Mouse (Mus musculus) mature B cell (primary cell): ENCODE data around the gene Itpr2.

Source experiments
- in situ Hi-C: fragments of 300-500 bp; cut with MboI; formaldehyde crosslinking; loops from 2 replicates; pipeline ENCODE4 v1.14.3; 2019

The Itpr2 gene

DNA sequence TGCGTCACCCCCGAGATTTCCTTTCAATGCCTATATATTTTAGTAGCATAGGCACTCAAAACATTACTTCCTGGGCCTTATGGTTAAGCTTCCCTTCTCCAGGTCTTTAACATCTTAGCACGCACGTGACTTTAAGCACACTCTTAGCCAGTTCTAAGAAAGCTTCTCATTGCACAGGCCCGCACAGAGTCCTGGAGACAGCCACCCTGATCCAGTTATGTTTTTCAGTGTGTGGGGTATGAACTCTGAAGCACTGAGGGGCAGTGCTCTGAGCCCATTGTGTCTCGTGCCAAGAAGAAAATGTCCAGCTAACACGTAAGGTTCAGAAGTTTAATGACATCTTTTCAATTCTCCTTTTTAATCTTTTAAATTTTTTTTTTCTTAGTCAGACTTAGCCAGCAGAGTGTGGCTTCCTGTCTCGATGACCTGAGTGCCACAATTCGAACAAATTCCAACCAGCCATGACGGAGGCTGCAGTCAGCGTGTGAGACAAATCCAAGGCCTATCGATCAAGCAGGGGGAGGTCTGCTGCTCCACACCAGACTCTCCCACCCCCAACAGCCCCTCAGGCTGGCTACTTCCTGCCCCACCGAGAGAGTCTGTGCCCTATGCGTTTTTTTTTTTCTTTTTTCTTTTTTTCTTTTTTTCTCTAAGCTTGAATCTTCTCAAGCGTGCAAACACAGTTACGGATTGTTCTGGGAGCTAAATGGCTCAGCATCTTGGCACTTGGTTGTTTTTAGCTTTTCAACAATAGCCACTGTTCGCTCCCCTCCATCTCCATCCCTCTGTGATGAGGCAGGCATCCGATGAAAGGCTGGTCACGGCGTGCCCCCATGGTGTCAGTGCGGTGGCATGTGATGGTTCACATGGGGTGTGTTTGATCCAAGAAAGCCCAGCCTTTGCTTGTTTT, 390.9 kb downstream of the Itpr2 start:
- in situ Hi-C loops: no loop called here

DNA sequence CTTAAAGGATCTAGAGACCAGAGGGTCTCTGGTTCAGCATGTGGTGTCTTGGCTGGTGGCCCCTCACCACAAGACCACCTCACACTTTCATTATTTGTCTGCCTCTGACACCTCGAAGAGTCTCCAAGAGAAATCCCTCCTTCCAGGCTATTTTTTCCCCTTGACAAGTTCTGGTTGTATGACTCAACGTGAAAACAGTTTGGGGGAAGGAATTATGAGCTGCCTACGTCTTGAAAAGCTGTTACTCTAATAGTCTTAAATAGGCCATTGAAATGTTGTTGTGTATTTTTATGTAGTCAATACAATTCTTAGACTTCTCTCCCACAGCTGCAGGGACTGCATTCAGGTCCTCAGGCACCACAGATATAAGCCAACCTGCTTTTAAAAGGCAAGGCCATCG, 391.6 kb downstream of the Itpr2 start:
- in situ Hi-C loops: no loop called here

DNA sequence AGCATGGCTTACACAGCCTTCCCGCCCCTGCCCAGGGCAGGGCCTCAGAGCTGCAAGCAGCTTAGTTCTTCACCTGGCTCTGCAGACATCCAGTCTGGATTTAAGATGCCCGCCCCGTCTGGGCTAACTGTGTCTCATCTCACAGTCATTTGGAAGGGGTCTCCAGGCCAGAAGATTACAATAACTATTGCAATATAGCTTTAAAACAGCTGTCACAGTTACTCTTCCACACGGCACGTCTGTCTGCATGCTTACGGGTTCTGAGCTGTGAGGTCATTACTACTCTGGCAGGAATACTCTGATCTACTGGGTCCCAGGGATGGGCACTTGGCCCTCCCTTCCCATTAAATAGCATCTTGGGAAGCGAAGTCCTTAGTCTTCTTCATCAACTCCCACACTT, 393.3 kb downstream of the Itpr2 start:
- in situ Hi-C loops: no loop called here

DNA sequence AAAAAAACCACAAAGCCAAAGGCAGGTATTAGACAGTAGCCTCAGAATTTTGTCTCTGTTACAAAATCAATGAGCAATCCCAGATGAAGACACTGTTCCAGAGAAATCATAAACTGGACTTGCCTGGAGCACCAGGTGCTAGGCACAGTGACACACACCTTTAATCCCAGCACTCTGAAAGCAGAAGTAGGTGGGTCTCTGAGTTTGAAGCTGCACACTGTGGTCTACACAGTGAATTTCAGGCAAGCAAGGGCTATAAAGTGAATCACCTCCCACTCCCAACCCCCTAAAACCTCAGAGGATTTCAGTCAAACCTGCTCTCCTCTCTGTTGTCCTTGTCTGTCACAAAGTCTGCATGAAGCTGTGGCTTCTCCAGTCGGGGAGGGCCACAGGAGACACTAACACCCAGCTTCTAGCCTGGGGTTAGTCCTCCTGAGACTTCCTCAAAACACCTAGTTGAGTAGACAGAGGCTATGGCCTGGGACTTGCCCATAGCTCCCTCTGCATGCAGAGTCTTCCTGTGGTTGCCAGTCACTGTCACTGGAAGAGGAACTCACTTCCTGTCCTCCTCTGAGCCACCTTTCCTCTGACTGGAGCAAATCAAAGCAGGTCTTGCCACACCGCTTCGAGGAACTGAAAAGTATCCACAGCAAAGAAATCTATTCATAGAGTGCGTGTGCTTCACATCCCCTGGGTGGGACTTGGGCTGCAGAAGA, 394.7 kb downstream of the Itpr2 start:
- in situ Hi-C loops: no loop called here

DNA sequence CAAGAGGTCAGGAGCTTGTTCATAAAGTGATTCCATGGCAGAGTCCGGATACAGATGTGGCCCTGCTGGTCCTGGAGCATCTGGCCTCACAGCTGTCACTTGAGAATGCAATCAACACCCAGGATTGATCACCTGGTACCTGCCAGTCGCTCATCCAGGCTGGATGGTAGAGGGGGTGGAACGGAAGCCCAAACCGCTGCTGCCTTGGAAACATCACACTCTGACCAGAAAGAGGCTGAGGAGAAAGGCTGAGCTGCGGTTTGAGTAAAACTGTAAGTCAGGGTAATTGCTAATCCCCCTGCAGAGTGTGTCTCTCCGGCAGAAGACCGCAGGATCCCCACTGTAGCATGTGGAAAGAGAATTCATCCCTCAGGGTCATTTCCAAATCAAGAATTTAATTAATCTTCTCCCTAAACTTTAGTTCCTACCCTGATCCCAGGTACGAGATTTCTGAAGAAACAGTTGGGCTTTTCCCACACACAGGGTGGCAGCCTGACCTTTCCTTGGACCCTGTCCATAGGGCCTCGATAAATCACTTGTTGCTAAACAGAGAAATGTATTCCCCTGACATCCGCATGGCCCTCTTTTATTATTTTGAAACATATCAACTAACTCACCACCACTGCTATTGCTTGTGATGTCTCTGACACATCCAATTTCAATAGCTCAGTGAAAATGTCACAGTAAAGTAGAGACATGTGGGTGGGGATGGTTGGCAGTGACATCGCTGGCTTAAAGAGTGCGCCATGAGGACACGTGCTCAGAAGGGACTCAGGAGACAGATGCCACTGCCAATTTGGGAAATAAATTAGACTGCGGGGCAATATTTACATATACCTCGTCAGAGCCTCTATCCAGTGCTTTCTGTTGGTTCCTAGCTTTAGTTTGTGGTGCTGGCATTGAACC, 418.7 kb downstream of the Itpr2 start:
- in situ Hi-C loops: no loop called here

DNA sequence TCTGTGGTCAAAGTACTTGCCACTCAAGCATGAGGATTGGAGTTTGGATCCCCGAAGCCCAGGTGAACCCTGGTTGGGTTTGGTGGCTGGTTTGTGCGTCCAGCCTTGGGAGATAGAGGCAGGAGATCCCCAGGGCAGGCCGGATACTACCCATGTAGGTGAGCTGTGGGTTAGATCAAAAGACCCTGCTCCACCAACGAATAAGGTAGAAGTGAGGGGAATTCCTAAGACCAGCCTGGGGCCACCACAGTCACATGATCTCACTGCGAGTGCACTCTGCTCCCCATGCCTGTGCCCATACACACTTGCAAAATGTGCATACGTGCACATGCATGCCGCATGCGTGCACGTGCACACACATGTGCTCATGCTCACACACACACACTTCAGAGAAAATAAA, 419.5 kb downstream of the Itpr2 start:
- in situ Hi-C loops: no loop called here

DNA sequence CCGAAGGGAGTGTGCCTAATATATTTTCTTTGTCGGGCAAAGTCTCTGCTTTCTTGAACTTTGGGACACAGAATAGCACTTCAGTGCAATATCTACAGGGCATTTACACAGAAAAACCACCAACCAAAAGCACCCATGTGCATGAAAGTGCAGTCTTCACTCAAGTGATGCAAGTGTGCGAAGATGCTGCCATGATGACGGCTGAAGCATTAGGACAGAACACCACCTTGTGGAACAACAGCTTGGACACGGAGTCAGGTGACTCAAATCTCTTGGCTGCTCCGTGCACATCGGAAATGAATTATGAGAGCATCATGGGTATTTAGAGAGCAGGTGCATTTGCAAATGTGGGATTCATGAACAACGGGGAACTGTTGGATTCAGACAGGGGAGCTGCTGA, 420.4 kb downstream of the Itpr2 start:
- in situ Hi-C loops: no loop called here

DNA sequence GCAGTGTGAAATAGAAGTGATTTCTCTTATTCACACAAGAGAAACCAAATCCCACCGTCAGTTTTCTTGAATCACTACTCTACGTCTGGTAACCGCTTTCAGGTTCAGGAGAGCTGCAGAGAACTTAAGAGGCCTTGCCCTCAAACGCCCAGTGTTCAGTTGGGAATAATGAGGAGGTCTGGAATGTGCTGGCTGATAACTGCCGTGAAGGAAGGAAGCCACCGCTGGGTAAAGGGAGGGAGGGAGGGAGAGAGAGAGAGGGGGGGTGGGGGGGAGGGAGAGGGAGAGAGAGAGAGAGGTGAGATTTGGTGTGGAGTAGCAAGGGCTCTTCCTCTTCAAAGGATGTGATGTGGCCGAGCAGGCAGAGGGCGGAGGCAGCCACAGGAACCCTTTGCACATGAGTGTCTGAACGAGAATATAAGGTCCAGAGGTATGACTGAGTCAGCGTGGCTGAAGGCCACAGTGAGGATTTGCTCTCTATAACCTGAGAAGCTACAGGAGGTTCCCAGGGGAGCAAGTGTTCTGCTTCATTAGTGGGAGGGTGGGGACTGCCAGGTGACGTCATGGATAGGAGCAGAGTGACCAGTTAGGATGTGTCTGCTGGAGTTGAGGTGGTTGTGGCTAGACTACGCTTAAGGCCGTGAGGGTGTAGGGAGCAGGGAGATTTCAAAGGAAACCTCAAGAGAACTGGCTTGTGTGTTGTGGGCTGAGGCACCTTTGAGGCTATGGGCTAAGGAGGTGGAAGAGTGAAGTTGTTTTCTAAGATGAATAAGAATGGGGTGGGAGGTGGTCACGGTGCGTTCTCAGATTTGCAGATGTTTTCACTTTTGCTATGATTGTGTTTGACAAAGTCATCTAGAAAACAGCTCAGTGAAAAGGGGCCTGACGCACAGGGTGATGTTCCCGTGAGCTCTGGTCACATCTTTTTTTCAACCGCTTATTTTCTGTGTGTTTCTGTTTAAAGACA, 421.2 kb downstream of the Itpr2 start:
- in situ Hi-C loops: no loop called here

DNA sequence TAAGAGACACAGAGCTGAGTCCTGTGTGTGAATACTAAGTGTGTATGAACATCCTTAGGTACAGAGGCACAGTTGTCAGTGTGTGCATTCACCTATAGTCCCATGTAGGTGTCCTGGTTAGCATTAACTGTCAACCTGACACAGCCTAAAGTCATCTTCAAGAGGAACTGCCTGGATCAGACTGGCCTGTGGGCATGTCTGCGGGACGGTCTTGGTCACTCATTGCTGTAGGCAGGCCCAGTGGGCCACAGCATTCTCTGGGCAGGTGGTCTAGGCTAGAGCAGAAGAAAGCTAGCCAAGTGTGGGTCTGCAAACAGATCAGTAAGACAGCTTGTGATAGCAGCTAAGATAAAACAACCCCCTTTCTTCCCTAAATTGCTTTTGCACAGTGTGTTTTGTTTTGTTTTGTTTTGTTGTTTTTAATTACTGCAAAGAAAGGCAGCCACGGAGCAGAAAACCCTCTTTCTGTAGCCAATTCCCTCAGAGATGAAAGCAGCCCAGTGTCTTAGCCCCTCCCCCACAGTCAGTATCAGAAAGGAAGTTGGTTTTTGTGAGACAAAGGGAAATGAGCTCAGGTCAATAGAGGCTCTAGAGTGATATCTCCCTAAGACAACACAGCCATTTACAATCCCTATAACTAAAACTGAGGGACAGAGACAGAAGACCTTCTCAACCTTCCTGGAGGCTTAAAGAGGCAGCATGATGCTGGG, 422.1 kb downstream of the Itpr2 start:
- in situ Hi-C loops: no loop called here

DNA sequence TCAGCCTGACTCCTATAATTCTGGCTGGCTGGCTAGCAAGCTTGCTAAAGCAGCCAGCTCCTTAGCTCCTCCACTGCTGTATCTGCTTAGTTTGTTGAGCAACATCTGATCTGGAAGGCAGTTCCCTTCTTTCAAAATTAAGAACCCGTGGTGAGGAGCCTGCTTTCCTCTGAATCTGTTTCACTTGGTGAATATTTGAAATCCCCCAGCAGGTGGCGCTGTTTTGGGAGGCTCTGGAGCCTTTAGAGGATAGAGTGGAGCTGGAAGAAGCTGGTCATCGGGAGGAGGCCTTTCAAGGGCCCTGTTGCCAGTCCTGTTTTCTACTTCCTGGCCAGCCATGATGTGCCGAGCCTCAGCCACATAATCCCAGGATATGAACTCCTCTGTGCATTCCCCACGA, 422.8 kb downstream of the Itpr2 start:
- in situ Hi-C loops: no loop called here

DNA sequence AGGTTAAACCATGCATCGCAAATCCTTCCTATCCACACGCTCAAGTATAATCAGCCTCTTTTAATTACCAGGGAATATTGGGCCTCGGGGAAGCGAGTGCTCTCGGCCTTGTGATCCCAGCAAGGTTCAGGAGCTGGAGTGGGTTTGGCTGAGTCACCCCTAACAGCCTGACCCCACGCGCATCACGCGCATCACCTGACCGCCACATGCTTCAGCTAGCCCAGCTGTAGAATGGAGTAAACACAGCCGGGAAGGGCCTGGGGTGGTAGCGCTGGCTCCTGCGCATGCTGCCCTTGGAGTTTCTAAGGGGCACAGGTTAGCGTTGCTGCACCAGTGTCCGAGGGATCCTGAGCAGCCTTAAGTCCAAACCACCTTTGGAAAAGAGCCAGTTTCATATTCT, 423.9 kb downstream of the Itpr2 start:
- in situ Hi-C loops: no loop called here

DNA sequence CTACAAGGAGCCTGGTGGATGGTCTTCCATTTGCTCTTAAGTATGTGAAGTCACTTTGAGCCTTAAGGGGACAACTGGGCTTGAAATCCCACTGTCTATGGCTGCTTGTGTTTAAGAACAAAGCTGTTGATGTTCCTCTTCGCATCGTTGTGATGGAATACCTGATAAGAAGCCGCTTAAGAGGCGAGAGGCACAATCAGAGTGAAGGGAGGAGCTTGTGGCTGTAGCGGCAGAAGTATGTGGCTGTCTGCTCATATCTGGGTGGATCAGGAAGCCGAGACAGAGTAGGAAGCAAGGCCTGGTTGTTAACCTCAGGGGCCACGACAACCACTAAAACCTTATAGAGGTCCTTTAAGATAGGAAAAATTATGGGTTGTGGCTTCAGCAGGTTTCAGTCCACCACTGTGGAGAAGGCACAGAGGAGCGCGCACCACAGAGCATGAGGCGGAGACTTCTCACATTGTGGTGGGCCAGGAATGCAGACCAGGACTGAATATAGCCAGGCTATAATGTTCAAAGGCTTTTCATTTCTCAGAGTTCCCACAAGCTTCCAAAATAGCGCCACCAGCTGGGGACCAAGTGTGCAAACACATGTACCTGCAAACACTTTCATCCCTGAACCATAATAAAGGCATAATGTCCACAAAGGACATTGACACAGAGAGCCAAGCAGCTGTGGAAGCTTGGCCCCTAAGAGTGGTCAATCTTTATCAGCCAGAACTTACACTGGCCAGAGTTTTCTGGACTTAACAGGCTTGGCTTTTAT, 424.7 kb downstream of the Itpr2 start:
- in situ Hi-C loops: no loop called here

DNA sequence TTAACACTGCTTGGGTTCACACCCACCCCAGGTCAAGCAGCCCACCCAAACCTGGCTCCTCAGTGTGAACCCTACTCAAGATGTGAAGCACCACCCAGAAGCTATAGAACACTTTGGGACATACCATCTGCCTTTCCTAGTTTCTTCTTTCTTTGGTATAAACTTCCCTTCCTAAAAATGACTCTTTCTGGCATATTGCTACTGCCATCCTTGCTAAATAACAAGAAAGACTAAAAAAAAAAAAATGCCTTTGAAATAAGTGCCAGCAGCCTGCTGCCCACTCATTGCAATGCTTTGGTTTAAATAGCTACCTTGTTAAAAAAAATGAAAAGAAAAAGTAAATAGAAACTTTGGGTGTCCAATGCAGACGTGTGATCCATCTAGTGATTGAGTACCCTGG, 429.2 kb downstream of the Itpr2 start:
- in situ Hi-C loops: no loop called here

DNA sequence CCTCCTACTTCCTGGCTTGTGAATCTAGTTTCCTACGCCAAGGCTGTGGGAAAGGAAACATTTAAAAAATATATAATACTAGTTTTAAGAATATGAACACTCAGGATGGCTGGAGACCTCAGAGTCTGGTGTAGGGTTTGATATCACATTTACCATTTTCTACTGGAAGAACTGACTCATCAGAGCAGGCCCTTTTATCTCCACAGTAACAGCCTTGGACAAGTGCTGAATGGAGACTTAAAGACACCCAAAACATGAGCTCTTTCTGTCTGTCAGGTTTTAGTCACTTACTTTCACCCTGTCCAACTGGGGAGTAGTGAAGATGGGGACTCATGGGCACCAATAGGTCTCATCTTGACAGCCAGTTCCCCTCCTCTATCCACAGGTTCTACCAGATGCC, 430.1 kb downstream of the Itpr2 start:
- in situ Hi-C loops: no loop called here
